Mouse (Mus musculus): ENCODE data around the gene Ankrd37.

Ankrd37 gene

DNA sequence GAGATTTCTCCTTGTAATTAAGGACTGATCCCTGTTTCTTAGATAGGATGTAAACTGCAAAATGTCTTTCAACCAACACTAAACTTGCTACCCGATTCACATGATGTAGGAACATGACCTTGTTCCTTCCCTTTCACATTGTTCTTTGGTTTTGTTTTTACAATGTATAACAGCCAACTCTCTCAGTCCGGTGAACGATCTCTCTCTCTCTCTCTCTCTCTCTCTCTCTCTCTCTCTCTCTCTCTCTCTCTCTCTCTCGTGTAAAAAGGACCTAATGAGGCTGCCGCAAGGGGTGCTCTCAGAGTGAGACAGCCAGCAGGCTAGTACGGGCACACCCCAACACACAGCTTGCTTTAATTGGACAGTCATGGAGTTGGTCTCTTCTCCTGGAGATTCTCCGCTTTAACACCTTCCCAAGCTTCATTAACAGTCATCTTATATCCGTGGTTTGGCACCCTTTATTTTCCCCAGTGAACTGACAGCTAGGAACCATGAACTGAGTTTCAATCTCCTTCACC, 31.5 kb downstream of the Ankrd37 start:
- DNase-seq (ENCODE audit: low spot score) = no peak

DNA sequence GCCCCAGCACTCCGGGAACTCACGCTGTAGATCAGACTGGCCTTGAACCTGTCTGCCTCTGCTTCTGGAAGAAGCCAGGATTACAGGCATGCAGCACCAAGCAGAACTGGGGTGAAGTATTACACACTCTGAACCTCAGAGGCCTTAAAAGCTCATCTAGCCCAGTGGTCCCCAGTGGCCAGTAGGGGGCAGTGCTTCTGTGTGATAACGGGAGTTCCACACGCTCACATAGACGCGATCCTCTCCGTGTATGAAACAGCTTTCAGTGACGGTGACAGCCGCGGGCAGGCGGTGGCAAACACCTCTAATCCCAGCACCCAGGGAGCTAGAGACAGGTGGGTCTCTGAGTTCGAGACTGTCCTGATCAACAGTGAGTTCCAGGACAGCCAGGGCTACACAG, 34.6 kb downstream of the Ankrd37 start:
- DNase-seq (ENCODE audit: low spot score) = no peak

DNA sequence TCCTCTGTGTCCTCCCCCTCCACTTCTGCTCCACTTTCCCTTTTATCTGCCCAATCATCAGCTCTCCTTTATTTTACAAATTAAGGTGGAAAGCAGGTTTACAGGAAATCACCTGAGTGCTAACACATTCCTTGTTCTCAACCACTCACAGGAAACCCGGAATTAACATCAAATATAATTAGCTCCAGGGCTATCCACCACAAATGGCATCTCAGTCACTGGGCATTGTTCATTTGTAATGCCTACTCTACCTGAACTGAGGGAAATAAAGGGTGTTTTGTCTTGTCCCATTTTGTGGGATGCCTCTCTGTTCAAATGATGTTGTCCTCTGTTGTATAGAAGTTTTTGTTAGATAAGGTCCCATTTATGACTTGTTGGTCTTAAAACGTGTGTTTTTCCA, 54.9 kb downstream of the Ankrd37 start:
- no peak for DNase-seq (ENCODE audit: low spot score)
